Mouse (Mus musculus): ENCODE data around the gene Nrcam.

GRCm38 (mm10) chr12:44554051-44554450 lies 225.4 kb downstream of the Nrcam start:
- TF ChIP-seq EP300 (IDR thresholded peaks at IDR 0.05; ENCODE audit: low read depth) (no peak), CTCF (IDR thresholded peaks at IDR 0.05; ENCODE audit: low read depth) (no peak)
